Mouse (Mus musculus) left cerebral cortex, adult 18-20 months (tissue): ENCODE data around the gene Ehd4. TPM values are rescaled to one million over a fixed set of nuclear protein-coding genes. Genes with fewer than 3 reads are reported as not detected.
A peak's percentile ranks its signal among the peaks of the same experiment; 100 is the strongest.

Source experiments
- DNase-seq, 2 experiments: peaks; one replicate each; pipeline ENCODE4 v3.0.0; 2021 to 2022; ENCODE audit warnings: low spot score in 2 of 2, mixed read lengths in 1 of 2
- total RNA-seq, 2 experiments: library from RNA; stranded (reverse); gene quantifications; 2 replicates each; pipeline ENCODE4 v1.2.3; 2021

Ehd4 gene
- total RNA-seq, 2 experiments from 2014 or later: 14.5 TPM

DNA sequence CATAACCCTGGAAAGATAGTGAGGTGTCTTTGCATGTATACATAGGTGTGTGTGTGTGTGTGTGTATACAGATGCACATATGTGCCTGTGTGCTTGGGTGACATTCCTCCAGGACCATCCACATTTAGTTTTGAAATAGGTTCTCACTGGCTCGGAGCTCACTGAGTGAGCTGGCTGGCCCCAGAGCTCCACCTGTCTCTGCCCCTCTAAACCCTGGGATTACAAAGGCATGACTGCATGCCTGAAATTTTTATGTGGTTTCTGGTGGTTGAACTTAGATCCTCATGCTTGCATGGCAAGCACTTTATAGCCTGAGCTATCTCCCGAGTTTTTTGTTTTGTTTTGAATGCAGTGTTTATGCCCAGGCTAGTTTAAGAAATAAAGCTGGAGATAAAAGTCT lies 7.9 kb downstream of the Ehd4 start:
- DNase-seq: no peak

DNA sequence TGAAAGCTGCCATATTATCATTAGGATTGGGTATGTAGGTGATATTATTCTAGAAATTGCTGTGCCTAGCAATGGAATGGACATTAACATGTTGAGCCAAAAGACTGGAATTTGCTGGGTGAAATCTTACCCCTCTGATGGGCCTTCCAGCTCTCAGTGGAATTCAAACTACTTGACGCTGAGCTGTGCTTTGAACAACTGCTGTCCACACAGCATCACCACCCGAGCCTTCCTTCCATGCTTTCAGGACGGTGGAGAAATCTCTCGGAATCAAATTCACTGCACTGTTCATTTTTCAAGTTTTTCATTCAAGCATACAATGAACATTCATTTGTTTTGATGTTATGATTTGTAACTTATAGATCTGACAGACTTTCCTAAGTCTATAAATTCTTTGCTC lies 10.0 kb downstream of the Ehd4 start:
- no peak for DNase-seq

DNA sequence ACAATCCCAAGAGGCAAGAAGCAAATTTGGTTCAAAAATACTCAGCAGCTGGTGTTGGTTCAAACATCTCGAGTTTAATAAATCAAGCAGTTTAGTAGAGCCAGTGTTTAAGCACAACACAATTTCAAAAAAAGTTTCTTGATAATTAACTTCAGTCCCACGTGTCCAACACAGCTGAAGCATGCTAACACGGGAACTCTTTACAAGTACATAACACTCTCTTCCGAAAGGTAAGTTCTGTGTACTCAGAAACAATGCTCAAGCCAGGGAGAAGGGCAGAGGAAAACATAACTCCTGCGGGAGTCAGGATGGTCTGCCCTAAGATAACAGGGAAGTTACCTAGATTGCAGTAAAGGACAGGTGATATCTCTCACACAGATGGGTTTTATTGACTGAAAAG lies 12.1 kb downstream of the Ehd4 start:
- no peak for DNase-seq

DNA sequence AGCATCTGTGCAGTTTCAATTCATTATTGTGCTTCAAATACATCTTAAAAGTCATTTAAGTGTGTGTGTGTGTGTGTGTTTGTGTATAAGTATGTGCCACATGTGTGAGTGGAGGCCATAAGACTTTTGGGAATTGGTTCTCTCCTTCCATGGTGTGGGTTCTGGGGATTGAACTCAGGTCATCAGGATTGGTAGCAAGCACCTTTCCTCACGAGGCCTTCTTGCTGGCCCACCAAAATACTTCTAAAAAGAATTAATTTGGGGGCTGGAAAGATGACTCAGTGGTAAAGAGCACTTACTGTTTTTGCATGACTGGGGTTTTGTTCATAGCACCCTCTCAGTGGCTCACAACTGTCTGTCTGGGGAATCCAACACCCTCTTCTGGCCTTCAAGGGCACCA lies 12.7 kb downstream of the Ehd4 start:
- DNase-seq: no peak

DNA sequence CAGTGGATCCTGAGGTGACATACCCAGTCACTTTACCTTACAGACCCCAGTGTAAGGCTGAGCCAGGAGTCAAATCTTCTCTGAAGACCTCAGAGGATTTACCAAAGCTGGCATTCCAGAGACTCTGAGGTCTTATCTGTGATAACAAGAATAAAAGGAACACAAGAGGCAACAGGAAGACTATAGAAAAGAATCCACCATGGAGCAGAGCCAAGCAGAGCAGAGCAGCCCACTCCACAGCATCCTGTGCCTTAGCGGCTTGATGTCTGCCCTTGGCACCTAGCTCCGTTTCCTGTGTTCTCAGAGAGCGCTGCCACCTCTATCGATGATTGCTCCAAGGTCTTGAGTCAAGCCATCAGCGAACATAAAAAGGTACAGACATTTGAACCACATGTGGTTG lies 14.1 kb downstream of the Ehd4 start:
- no peak for DNase-seq

DNA sequence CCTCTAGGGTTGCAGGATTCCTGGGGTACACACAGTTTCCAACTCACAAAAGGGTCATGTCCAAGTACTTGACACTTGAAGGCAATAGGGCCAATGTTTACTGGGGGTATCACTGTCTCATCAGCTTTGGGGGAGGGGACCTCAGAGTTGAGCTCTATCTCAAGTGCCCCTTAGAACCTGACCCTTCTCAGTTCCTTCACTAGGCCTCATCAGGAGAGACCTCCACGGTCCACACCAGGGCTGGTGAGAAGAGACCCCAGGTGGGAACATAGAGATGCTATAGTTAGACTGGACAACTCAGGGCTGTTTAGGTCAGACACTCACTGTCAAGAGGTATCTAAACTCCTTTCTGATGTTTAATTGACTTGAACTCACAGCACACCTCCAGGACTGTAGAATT lies 15.3 kb downstream of the Ehd4 start:
- no peak for DNase-seq

DNA sequence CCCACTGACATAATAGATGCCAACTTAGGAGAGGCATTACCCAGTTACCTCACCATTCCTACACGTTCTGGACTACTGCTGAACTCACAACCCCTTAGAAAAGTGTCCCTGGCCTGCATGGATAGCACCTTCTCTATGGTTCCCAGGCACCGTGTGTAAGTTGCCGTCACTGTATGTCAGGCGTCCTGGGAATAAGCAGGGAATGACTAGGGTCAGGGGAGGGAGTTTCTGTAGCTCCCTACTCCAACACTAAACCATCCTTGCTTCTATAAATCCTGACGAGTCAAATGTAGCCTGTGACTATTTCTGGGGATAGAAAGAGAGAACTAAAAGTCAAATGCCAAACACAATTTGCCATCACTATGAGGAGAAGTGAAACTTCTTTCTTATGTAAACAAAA lies 17.1 kb downstream of the Ehd4 start:
- DNase-seq: no peak

DNA sequence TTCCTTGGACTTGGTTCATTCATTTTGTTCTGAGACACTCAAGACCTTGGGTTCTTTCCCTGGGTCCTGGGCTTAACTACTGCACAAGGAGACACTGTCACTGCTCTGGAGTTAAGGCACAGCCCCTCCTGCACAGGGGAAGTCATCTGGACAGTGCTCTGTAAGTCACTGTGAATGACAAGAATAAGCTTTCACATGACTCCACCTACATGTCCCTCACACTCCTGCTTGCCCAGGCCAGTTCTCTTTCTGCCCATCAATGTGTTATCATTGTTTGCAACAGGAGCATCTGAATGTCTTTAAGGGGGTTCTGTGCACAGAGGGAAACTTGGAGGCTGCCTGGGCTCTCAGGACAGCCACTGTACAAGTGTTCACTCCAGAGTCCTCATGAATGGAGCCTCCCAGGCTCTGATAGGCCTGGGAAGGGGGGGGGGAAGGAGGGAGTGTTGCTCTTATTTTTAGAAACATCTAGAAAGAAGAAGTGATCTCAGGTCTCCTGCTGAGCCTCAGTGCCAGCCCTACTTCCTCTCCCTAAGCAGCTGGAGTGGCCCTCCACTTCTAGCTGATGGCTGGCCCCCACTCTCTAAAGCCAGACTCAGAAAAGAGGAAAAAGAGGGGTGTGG lies 19.8 kb downstream of the Ehd4 start:
- no peak for DNase-seq

DNA sequence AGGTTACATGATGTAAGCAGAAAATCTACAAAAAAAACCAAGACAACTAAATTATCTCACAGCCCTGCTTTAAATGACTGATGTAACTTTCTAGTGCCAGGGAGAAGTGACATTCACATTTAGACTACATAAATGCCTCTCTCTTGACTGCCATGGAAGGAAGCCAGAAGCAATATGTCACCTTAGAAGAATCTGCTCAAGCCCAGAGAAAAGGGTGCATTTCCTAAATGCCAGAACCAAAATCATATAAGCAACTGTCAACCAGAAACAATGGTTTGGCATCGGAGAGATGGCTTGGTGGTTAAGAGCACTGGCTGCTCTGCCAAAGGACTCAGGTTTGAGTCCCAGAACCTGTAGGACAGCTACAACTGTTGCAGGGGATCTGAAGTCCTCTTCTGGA lies 22.5 kb downstream of the Ehd4 start:
- no peak for DNase-seq

DNA sequence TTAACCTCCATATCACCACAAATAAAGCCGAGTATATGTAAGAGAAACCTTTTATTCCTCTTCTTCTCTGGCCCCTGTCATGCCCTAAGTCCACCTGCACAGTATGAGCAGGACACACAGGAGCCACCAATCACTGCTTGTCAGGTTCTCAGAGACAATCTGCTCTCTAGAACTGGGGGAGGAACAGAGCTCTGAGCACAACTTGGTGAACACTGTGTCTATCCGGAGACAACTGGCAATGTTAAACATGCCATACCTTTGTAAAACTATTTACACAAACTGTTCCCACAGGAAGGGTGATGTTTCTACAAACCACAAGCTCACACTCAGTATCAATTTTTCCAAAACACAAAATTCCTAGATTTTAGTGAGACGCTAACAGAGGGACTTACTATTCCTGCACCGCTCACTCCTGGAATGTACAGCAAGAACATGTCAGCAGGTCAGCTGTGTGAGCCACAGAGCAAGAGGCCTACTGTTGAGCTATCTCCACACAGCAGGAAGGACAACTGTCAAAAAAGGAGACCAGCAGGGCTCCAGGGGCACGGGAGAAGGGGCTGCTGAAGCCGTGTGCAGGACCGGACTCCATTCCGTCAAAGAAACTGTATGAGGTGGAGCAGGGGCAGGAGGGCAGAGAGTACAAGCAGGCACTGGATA lies 25.0 kb downstream of the Ehd4 start:
- no peak for DNase-seq

DNA sequence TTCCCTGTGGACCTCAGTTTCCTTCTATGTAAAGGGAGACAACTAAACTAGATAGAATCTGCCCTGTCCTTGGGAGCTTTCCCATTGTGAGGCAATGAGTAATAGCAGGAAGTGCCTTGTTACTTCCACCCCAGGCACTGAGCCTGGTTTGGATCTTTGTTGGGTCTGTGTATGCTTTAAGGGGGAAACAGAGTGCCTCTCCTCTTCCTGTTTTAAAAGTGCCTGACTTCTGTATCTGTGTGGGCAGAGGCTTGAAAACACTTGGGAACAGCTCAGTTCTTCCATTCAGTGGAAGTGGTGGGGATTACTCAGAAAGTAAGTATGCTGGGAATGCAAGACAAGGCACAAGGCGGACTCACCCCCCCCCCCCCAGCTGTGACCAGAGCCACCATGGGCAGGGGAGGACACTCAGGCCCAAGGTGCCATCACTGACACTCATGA lies 25.8 kb downstream of the Ehd4 start:
- no peak for DNase-seq

DNA sequence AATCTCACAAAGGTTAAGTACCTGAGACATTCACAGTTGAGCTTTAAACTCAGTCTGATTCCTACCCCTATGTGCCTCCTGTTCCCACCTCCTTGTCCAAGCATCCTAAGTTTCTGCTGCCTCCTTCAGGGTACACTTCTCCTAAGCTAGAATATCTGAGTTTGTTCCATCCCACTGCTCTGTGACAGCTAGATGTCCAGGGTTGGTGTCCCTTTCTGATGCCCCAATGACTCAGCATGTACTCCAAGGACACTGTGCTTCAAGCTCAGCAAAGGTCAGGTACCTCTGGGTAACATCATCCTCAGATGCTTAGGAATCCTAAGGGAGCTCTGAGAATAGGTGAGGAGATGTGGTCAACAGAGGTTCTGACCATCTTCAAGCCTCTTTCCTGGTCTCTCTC lies 26.4 kb downstream of the Ehd4 start:
- no peak for DNase-seq

DNA sequence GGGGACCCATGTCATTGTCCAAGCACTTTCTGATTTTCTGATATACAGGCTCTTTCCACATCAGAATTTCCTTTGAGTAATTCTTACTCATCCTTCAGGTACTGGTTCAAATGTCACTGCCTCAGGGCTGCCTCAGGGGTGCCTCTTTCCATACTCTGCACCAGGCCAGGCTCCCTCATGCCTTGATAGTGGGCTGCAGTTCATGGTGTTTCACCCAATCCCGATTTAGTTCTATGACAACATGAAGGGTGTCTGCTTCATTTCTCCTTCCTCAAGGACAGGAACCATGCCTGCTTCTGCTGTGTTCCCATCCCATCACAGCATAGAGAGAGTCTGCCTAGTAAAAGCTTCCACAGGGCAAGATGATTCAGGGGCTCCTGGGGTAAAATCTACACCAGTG lies 27.5 kb downstream of the Ehd4 start:
- DNase-seq: no peak

DNA sequence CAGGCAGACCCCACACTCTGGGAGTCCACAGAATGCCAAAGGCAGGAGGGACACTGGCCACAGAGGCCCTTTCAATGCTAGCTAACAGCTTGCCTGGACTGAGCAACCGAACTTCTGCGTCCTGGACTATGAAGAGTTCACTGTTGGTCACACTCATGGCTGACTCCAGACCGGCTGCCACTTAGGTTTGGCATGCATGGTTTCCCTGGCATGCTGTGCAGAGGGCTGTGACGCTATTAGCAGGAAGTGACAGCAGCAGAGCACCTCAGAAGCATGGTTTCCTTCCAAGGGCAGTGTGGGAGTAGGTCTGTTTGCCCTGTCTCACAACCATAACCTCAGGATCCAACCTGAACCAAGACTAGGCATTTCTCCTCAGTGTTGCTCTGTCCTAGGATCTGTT lies 28.0 kb downstream of the Ehd4 start:
- no peak for DNase-seq

DNA sequence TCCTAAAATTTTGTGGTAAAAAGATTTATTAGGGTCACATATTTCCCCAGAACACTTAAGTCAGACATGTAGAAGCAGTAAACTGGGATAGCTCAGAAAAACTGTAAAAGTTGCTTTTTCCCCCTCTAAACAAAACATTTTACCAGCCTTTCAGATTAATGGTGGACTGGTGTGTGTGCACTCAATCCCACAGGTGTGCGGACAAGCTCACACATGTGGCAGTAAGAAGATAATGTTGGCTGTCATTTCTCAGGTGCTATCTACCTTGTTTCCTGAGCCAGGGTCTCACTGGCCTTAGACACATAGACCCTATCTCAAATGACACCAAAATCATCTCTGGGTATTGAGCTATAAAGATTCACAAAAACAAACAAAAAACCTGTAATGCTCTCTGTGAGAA lies 28.9 kb downstream of the Ehd4 start:
- no peak for DNase-seq

DNA sequence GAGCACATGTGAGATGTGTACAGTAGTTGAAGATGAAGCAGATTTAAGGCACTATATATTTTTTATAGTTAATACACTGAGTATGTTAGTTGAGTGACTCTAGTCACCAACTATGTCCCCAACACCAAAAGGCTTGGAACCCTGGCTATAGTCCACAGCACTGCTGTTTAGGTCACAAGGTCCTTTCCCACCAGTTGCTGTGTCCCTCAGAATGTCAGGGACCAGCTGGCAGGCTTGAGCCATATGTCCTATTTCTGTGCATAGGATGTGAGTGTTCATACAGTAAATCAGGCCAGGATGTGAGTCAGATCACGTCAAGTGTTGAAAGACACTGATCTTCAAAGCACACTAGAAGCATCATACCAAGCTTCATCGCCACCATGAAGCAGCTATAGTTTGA lies 29.5 kb downstream of the Ehd4 start:
- no peak for DNase-seq

DNA sequence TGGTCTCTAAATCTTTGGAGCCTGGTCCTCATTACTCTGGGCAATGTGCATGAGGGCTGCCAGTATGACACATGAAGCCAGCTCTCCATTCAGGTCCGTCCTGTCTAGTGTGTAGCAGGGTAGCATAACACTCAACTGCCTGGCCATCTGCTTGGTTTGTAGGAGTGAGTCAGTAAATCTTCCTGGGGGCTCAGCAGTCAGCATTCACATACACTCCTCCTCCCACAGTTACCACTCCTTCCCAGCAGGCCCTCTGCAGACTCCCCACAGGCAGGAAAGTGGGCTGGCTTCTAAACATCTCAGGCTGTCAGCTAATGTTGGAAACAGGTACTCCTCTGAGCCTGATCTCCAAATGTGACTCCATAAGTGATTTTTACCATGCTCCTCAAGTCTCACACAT lies 30.3 kb downstream of the Ehd4 start:
- DNase-seq: peak; percentile 2 to 24

DNA sequence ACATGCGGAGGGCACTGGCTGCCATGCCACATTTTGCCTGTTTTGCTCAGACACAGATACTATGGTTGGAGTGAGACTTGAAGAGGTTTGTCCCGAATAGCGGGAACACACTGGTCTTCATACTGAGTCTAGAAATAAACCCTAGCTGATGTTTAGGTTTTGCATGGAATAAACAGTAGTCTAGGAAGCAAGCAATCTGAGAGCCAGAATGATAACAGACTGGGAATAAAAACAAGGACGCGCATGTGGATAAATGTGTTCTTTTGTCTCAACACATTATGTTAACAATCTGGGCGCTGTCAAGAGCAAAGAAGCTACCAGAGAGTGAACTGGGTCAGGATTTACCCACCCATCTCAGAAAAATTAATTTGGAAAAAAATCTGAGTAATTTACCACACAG lies 31.4 kb downstream of the Ehd4 start:
- no peak for DNase-seq

DNA sequence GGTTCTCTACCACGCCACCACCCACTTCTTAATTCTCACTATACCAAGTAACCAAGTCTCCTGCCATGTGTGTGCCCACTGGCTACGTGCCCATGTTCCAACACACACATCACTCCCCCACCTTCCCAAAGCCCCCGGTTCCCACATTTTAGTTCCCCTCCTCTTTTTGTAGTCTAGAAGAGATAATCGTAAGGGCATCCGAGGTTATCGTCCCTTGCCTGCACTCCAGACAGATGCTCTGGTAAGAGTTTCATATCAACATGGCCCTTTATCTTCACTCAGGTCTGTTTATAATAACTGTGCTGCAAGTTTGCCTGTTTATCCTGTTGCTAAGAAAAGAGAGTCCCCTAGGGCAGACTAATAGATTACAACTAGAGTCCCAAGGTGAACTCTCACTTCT lies 37.1 kb downstream of the Ehd4 start:
- no peak for DNase-seq

DNA sequence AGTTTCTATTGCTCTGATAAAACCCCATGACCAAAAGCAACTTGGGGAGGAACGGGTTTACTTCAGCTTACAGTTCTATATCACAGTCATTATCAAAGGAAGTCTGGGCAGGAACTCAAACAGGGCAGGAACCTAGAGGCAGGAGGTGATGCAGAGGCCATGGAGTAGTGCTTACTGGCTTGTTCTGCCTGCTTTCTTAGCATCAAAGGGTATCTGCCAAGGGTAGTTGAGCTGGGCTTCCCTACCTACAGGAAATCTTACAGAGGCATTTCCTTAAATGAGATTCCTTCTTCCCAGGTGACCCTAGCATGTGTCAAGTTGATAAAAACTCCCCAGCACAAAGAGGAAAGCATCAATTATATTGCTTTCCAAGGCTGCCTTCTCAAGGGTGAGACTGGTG lies 38.0 kb downstream of the Ehd4 start:
- no peak for DNase-seq

DNA sequence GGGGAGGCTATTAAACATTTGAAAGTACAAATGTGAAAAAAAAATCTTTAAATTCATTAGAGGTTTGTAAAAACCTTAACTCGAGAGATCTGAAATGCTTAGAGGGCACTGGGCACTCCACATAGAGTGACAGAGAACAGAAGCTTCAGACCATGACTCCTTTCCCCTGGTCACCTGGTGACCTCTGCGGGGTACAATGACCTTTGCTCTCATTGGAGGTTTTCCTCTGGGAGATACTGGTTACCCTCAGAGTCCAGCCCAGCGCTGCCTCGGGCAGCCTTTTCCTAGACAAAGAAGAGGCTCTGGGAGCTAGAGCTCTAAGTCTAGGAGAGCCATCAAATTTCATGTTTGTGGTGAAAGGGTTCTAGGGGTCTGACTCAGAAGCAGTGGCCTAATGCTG lies 39.4 kb downstream of the Ehd4 start:
- DNase-seq: no peak

DNA sequence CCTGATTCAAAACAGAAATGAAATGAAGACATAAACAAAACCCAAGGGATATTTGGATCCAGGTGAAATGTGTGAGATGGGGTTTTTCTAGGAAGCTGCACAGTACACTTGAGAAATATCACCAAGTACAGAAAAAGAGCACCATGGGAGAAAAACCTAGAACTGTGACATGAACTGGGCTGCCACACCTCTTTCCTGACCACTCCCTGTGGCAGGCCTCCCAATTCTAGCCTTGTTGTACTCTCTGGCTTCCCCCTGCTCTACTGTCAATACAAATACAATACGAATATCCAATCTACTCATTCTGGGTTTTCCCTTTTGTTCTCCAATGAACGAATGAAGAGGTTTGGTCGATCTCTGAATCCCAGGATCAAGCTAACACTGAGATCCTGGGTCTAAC lies 40.4 kb downstream of the Ehd4 start:
- no peak for DNase-seq

DNA sequence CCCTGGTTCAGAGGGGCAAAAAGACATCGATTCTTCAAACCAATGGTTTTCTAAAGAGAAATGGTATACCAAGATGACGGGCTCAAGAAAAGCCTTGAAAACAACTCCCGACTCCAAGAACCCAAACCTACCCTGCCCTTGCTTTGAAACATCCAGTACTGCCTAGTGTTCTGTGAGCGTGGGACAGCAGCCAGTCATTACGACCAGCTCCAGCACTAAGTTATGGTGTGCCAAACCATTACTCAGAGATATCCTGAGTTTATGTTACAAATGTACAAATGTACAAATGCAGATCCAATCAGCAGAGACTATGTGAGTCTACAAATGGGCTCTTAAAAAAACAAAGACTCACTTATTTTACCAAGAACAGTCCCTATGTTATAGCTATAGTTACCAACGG lies 40.9 kb downstream of the Ehd4 start:
- DNase-seq: no peak

DNA sequence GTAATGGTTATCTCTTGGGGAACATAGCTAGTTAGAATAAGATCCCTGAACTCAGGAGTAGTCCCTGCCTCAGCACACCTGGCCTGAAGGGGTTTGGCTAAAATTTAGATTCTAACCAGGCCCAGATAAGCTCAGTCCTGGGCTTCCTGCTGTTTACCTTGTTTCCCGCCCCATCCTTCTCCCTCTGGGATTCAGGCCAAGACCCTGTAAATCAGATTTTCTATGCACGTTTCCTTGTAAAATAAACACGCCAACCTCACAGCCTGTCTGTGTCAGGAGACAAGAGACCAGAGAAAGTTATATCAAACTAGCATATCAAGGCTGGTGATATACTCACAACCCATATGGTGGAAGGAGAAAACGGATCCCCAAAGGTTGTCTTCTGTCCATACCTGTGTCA lies 42.8 kb downstream of the Ehd4 start:
- no peak for DNase-seq
